Mouse (Mus musculus): ENCODE results near the gene Uchl5.

DNA sequence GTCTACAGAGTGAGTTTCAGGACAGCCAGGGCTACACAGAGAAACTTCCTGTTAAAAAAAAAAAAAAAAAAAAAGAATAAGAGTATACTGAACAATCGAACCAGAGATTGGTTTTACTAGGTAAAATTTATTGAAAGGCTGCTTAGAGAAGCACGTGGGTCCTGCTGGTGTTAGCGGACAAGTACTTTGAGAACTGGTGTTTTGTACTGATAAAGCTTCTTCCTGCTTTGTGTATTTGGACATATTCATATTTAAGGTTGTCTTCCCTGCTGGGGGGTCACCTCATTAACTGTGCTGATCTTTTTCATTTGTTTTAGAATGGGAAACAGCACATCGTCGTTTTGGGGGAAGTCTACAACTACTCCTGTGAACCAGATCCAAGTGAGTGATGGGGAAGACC, 35.7 kb upstream of the Uchl5 start:
- TF ChIP-seq CTCF (IDR thresholded peaks at IDR 0.05; ENCODE audit: borderline replicate concordance, control insufficient read depth, extremely low read depth, insufficient read depth, low read length, poor library complexity) (no peak), POLR2A (IDR thresholded peaks at IDR 0.05; ENCODE audit: control insufficient read depth, extremely low read depth, insufficient read depth, low read length, poor library complexity) (no peak)
